Mouse (Mus musculus) c-Kit-positive CD71-negative TER-119-negative erythroid progenitor cells, embryonic 14.5 days (primary cell): ENCODE measurements around the gene Osbpl8.
"Not testable (repeated sequence)": the region's sequence is repeated elsewhere in the genome, so short reads cannot be mapped to it uniquely, and the experiment has no call there.

Experiments used
- DNase-seq: peaks from one replicate; pipeline ENCODE4 v3.0.0-alpha.2; 2013; ENCODE audit warnings: low read depth

Gene Osbpl8

GRCm38 (mm10) chr10:111185574-111186269 is 21.2 kb downstream of the Osbpl8 start:
- no peak for DNase-seq

DNA sequence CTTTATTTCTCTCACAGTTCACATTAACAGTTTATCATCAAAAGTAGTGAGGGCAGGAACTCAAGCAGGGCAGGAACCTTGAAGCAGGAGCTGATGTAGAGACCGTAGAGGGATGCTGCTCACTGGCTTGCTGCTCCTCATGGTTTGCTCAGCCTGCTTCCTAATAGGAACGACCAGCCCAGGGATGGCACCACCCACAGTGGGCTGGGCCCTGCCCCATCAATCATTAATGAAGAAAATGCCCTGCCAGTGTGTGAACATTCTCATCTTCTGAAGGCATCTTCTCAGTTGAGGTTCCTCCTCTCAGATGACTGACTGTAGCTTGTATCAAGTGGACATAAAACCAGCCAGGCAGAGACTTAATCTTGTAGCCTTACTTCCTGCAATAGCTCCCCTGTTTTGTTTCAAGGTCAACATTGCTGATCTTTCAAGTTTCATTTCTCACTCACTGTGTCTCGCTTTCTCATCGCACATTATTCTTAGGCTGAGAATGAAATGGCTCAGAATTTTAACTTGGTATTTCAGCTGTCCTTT is 24.5 kb downstream of the Osbpl8 start:
- DNase-seq, result no peak

DNA sequence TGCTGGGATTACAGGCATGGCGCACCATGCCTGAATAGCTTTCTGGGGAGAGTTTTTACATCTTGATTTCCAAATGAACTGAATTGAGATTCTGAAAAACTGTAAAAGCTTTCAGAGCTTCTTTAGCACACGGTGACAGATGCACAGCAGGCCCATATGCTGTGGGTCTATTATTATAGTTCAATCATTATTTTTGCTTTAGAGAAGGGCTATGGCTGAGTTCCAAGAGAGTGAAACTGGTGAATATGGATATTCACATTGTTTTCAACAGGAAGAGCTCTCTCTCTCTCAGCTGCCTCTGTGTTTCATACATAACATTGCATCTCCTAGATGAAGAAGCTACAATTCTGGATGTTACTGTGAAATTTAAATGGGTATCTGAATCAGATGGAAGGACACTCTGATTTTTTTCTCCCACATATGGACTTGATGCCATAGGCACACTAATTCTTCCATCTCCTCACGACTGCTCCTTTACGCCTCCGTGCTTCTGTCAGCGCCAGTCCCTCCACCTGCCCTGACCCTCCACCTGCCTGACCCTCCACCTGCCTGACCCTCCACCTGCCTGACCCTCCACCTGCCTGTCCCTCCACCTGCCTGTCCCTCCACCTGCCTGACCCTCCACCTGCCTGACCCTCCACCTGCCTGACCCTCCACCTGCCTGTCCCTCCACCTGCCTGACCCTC is 25.7 kb downstream of the Osbpl8 start:
- DNase-seq, result no peak

- no peak for DNase-seq
Observed at GRCm38 (mm10) chr10:111193536-111193935, 29.0 kb downstream of the Osbpl8 start.

DNA sequence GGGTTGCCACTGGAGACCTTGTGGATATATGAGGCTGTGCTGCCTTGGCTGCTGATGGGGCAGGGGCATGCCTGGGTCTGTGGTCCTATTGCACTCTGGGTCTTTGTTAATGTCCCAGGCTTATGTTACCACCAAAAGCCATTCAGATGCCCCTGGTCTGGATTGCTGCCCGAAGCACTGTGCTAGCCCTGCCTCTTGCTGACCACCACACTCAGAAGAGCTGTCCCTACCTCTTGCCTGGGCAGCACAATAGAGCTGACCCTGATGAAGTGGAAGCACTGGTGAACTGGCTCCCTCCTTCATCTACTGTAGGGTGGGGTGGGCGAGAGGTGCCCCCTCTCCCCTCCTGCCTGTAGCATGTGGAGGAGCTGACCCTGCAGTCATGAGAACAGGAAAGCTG is 31.6 kb downstream of the Osbpl8 start:
- no peak for DNase-seq

DNA sequence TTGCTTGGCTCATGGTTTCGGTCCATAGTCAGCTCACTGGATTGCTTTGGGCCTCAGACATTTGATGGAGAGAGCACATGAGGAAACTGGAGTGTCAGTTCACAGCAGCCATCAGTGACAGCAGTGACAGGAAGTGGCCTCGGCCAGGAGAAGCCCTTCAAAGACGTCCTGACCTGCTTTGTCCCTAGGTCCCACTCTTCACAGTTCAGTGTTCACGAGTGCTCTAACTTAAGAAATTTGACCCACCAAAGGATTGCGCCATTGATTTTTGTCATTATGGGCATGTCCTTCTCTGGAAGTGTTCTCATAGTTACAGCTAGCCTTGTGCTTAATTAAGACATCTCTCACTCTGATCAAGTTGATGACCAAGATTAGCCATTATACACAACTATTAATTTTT is 34.2 kb downstream of the Osbpl8 start:
- DNase-seq, result not testable (repeated sequence)

- no peak for DNase-seq
Observed at GRCm38 (mm10) chr10:111201120-111201519, 36.6 kb downstream of the Osbpl8 start.

DNA sequence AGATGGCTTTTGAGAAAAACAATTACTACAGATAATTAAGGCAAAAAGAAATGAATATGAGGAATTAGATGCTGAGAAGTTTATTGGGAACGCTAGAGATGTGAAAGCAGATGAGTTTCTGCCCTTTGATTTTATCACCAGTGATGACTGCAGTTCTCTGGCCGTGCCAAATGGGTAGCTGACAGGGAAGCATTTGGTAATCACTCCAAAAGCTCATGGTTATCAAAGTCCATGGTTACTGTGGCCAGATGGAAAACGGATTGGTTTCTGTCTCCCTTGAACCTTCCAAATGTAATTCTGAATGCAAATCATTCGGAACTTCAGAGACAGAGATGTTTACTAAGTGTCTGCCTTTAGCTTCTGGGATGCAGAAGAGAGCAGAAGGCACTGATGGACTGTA is 37.1 kb downstream of the Osbpl8 start:
- no peak for DNase-seq

DNA sequence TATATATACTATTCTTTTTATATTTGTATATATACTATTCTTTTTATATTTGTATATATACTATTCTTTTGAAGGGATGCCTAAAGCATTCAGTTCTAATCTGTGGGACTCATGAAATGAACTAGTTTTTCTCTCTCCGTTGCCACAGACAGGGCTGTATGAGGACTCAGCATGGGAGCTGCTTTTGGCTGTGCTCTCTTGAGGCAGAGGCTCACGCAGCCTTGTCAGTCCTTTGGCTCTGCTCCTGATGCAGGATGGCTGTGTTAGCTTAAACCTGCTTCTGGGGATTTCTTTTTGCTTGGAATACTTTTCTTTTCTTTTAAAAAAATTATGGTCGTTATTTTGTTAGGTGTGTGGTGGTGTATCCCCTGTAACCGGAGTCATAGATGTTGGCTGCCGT is 39.5 kb downstream of the Osbpl8 start:
- DNase-seq, result no peak

DNA sequence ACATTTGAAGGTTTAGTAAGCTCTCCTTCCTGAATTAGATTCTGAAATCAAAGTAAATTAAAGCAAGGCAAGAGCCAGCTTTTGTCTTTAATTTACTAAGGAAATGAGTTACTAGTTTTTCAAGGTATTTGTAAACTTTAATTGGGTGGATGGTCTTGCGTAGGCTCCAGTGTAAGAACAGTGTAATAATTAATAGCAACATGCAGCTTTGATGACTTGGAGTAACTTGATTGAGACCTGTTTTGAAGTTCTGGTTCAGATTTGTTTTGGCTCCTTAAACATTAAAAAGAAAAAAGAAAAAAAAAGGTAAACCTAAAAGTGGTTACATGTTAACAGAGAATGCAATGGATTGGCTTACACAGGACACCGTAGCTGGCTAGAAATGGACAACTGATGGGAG is 40.9 kb downstream of the Osbpl8 start:
- DNase-seq, result no peak

DNA sequence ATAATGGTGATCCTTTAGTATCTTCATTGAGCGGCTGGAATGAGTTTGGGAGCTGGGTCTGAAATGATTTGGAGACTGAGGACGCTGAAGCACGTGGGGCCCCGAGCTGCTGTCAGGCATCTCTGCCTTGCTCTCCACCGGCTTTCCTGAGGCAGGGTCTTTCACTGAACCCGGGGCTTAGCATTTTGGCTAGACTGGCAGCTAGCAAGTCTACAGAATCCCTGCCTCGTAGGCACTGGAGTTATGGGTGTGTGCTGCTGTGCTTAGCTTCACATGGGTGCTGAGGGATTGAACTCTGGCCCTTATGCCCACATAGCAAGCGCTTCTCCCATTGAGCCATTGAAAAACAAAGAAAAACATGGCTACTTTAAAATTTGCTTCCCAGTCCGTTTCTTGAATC is 42.8 kb downstream of the Osbpl8 start:
- no peak for DNase-seq

GRCm38 (mm10) chr10:111214084-111214483 is 49.5 kb downstream of the Osbpl8 start:
- no peak for DNase-seq

DNA sequence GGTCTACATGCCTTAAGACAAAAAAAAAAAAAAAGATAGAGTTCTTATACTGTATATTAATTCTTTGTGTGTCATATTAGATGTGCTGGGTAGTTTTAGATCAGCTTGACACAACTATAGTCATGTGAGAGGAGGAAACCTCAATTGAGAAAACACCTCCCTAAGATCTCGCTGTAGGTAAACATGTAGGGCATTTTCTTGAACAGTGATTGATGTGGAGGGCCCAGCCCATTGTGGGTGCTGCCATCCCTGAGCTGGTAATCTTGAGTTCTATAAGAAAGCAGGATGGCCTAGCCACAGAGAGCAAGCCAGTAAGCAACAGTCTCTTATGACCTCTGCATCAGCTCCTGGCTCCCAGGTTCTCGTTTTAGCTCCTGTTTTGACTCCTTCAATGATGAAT is 50.1 kb downstream of the Osbpl8 start:
- DNase-seq, result no peak

GRCm38 (mm10) chr10:111215572-111215971 is 51.0 kb downstream of the Osbpl8 start:
- no peak for DNase-seq

DNA sequence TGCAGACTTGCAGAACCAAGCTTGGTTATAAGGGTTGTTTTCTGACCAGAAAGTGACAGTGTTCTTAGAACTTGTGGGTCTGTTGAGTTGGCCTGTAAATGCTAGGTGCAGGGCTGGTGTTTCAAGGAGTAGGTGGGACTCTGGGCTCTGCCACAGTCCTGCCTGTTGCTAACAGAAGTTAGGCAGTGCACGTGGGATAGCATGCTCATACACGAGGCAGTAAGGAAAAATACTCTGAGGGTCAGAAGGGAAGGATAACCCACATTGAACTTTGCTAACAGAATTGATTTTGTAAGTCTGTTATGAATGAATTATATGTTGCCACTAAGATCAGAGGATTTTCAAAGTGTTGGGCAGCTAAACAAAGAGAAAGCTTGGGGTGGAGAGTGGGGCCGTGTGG is 51.6 kb downstream of the Osbpl8 start:
- DNase-seq, result no peak

DNA sequence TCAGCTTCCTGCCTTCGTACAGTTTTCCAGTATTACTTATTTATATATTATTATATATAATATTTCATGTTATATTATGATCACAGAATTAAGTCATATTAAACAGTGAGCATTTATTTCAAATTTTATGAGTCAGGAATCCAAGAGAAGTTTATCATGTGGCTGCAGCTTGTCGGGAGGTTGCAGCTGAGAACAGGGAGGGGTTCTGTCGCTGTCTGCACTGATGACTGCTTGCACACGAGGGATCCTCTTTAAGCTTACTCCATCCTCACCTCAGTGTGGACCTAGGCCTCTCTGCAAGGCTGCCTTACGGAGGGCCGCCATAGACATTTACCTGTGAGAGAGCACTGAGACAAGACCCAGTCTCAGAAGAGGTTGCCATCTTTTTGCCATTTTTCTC is 58.0 kb downstream of the Osbpl8 start:
- DNase-seq, result no peak

GRCm38 (mm10) chr10:111223218-111223830 is 58.8 kb downstream of the Osbpl8 start:
- no peak for DNase-seq

DNA sequence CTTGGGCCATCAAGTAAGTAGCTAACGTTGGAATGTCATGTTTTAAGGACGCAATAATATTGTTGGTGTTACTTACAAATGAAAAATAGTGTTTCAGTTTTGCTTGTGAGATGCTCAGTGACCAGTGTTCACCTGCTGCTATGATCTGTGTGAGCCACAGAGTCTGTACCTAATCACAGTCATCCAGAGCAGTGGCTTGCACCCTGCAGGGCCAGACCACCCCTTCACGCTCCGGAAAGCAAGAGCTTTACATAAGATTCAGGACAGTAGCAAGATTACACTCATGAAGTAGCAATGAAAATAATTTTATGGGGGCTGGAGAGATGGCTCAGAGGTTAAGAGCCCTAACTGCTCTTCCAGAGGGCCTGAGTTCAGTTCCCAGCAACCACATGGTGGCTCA is 60.1 kb downstream of the Osbpl8 start:
- no peak for DNase-seq

GRCm38 (mm10) chr10:111226508-111226907 is 62.0 kb downstream of the Osbpl8 start:
- peak; percentile 81 for DNase-seq

- DNase-seq, result not testable (repeated sequence)
Observed at GRCm38 (mm10) chr10:111232237-111232636, 67.7 kb downstream of the Osbpl8 start.

- no peak for DNase-seq
Observed at GRCm38 (mm10) chr10:111233476-111234130, 69.1 kb downstream of the Osbpl8 start.

- DNase-seq, result no peak
Observed at GRCm38 (mm10) chr10:111234450-111235288, 70.1 kb downstream of the Osbpl8 start.
